Mouse (Mus musculus) liver, postnatal 0 days (tissue): ENCODE measurements around the gene Acsl4.

ENCODE experiments used
- CTCF ChIP-seq: sonication (generic); IDR thresholded peaks from 2 replicates; pipeline ENCODE4 v1.5.1; 2016; ENCODE audit warnings: antibody characterized with exemption, low read depth
- EP300 ChIP-seq: IDR thresholded peaks from 2 replicates; pipeline ENCODE4 v1.6.1; 2016; ENCODE audit warnings: antibody characterized with exemption, low read depth, mild to moderate bottlenecking

- TF ChIP-seq EP300 (no peak), CTCF (no peak)
Measured at GRCm38 (mm10) chrX:142437971-142438504, 47.7 kb upstream of the Acsl4 start.
